Mouse (Mus musculus): ENCODE results near the gene Tha1.

Gene Tha1

DNA sequence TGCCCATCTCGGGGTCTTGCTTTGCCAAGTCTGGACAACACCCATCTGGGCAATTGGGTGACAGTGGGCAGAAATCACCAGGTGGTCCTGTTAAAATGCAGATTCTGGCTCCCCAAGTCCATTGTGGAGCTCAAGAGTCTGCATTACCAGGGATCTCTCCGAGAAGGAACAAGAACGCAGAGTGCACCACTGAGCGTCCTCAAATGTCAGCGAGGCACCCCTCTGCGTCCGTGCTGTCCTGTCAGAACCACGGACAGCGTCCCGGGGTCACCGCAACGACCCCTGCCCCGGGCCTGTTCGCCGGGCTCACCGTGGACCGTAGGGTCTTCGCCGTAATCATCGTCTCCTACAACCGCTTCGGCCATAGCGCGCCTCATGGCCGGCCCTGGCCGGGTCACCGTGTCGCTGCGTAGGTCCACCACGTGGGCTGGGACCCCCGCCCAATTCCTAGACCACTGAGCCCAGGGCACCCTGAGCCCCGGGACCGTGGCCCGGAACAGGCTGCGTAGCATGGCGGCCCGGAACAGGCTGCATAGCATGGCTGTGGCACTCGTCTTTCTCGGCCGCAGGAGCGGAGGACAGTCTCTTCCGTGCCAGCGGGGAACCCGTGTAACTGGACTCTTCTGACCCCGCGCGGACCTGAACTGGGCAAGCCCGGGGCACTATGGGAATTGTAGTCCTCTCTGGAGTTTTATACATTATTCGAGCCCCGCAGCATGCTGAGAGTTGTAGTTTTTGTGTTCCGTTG is at the start of gene Tha1:
Gene Tha1, minus strand, starts transcription at position 621 of the 748 bp plus-strand sequence.
- DNase-seq (ENCODE audit: low spot score): peak; percentile 95

DNA sequence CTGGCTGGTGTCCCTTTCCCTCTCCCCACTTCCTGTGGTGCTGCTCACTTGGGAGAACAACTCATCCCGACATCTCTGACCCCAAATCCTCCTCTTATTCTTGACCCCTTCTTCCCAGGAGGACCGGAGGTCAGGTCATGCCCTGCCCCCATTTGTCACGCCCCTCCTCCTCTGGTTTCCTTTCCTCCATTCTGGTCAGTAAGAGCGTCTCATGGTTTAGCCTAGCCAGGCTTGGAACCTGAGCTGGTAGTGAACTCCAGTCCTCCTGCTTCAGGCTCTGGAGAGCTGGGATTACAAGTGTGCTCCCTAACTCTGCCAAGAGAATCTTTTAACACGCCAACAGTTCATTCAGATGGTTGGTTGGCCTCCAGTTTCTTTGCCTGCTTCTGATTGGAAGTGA is 45.9 kb upstream of the Tha1 start:
- DNase-seq (ENCODE audit: low spot score): peak; percentile 69

DNA sequence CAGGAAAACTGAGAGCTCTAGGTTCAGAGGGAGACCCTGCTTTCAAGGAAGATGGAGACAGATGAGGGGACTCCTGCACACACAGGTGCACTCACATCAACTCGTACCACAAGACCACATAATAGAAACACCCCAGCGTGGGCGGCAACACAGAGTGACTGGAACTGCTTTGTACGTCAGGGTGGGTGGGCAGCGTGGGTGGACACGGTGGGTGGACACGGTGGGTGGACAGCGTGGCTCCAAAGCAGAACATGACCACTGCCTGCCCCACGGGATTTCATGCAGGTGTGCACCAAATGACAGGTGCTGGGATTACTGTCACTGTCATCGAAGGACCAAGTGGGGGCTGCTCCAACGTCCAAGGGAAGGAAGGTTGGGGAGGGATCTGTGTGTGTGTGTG is 45.3 kb upstream of the Tha1 start:
- no peak for DNase-seq (ENCODE audit: low spot score)

DNA sequence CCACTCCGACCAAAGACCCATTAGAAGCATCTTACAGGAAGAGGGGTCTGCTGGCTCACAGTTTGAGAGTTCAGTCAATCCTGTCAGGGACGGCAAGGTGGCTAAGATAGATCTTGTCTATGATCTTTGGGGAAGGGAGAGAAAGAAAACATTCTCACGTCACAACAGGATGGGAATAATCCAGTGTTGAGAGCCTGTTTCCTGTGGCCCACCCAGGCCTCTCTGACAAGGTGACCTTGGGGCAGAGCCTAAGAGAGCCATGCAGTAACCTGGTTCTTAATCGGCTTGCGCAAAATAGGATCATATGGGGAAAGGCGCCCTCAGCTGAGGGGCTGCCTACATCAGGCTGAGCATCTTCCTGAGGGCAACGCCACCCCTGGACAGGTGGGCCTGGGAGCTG is 42.6 kb upstream of the Tha1 start:
- no peak for DNase-seq (ENCODE audit: low spot score)

DNA sequence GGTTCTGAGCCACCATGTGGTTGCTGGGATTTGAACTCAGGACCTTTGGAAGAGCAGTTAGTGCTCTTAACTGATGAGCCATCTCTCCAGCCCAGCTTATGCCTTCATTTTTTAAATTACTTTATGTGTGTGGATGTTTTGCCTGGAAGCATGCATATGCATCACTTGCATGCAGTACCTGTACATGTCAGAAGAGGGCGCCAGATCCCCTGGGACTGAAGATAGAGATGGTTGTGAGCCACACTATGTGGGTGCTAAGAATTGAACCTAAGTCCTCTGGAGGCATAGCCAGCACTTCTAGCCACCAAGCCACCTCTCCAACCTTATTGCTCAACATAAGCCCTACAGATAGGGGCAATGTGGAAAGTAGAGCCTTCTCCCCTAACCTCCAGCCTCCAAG is 42.1 kb upstream of the Tha1 start:
- no peak for DNase-seq (ENCODE audit: low spot score)

DNA sequence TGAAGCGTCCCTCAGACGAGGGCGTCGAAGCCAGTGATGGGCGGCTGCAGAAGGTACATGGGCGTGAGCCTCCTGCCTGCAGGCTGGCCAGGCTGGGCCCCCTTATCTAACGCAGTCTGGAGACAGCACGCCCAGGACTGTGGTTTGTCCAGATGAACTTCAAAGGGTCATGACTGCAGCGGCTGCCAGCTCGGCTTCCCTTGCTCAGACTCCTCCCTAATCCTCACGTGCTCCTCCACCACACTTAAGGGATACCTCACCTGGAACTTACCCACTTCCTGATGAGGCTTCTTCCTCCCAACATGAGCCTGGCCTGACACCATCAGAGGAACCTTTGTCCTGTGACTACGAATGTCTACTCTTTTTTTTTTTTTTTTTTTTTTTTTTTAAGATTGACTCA is 41.2 kb upstream of the Tha1 start:
- no peak for DNase-seq (ENCODE audit: low spot score)

DNA sequence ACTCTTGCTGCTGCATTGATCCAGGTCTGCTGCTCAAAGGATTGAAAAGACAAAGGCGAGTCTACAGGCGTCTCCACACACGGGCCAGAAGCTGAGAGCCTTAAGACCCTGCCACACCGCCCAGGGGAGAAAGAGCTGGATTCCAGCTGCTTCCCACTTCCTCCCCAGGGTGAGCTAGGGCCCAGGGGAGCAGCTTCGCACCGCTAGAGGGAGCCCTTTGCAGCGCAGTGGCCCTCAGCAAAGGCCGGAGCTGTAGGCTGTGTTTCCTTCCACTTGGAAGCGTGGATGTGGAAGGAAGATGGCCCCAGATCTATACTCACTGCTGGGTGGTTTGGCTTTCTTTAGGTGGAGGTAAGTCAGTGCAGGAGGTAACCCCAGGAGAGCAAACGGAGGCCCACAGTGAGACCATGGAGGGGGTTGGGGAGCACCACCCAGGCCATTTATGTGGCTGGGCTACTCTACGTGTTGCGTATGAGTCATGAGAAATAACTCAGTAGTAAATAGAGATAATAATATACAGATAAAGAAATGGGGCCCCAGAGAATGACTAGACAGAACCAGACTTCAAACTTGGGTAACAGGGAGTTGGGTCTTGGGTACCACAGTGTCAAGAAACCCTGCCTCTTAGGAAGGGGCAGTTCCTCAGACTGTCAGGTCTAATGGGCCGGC is 39.5 kb upstream of the Tha1 start:
- DNase-seq (ENCODE audit: low spot score): peak; percentile 80

DNA sequence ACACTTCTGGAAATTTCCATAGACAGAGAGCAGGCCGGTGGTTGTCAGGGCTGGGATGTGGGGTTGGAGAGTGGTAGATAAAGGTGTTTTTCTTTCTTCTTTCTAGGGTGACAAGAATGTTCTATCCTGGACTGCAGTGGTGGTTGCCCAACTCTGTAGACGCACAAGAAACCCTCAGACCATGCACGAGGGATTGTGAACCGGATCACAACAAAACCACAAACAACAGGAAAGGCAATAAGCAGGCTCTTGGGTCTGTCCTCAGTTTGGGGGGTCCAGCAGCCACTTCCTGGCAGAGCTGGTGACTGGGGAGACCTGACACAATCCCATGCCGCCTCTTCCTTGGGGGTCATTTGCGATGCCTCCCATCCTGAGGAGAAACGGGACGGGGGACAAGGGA is 36.1 kb upstream of the Tha1 start:
- DNase-seq (ENCODE audit: low spot score): no peak

DNA sequence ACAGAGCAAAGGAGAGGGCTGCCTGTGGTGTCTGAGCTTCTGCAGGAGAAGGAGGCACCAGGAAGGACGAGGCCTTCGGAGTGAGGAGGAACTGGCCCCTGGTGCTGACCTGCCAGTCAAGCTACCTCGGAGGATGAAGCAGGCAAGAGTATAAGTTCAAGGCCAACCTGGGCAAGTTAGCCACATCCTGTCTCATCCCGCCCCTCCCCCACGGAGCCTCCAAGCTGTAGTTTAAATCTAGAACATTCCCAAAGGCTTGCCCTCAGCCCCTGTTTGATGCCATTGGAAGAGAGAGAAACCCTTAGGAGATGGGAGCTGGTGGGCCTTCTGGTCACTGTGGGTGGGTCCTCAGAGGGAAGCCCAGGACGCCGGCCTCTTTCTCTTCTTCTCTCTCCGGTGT is 31.2 kb upstream of the Tha1 start:
- DNase-seq (ENCODE audit: low spot score): no peak

DNA sequence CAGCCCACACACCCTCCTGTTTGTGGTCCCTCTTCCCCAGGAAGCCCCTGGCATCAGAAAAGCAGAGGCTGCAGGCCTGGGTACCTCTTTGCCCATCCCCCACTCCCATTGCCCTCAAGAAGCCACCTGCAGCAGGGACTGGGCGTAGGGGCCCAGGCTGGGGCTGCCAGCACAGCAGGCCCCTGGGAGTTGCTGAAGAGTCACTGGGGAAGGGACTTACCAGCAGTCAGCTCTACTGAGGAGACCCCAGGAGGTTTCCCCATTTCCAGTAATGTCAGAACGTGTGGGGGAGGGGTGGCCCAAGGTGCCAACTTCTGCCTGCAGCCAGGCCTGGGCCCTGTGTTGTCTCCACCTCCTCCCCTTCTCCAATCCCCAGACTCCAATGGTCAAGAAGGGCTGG is 29.0 kb upstream of the Tha1 start:
- no peak for DNase-seq (ENCODE audit: low spot score)

DNA sequence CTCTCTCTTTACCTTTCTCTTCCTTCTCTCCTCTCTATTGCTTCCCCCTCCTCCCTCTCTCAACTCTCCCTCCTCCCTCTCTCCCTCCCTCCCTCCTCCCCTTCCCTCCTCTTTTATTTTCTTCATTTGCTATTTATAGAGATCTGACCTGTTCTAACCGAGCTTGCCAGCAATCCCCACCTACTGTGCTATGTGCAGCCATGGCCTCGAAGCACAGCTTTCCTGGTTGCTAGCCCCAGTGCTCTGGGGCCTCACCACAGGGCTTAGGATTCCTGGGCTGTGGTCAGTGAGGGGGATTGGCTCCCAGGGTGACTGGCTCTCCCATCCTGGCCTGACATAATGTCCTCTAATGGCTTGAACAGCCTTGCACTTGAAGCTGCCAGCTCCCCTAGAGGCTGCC is 23.3 kb upstream of the Tha1 start:
- DNase-seq (ENCODE audit: low spot score): no peak

DNA sequence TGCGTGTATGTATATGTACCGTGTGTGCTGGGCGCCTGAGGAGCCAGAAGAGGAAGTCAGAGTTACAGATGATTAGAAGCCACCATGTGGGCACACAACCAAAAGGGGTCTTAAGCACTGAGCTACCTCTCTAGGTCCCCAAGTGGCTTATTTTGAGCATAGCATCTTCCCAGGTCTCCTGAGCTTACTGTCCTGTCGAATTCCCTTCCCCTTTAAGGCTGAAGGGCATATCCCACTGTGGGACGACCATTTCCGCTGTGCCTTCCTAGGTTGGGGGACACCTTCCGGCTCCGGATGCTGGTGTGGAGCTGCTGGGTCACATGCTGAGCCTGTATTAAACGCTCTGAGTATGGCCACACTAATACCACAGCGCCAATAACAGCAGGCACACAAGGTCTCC is 21.4 kb upstream of the Tha1 start:
- no peak for DNase-seq (ENCODE audit: low spot score)

DNA sequence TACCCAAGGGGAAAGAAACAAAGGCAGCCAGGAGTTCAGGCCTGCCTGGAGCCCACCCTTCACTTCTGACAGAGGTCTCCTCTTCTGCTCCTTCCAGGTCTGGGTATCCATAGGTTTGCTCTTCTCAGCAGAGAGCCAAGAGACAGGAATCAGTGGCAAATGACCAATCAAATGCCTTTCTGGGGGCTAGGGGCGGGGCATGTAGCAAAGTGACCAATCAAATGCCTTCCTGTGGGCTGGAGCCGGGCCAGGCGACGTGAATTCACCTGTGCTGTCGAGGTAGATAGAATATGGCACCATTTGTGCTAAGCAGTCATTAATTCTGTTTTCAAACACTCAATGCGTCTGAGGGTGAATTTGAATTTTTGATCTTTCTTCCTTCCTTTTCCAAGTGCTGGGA is 18.9 kb upstream of the Tha1 start:
- DNase-seq (ENCODE audit: low spot score): no peak

DNA sequence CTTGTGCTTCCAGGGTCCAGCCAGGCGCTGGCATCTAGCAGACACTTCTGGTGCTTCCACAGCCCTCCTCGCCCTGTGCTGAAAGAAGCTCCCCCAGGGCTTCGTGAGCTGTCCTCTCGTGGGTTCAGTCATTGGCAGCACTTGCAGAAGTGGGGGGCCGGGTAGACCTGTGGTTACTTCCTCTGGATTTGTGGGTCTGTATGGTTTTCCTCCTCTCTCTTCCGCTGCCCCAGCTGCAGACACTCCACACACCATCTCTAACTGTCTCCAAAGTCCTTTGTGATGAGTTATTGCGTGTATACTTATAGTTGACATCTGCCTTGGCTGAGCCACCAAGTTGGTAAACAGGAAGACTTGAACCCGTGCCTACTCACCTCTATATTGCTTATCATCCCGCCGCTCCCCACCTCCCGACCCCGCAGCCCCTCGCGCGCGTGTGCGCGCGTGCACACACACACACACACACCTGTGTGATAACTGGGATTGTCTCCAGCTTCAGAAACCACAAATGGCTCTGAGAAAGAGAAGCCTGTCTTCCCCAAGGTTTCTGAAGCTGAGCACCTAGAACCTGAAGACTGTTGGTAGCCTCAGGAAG is 18.4 kb upstream of the Tha1 start:
- DNase-seq (ENCODE audit: low spot score): no peak

DNA sequence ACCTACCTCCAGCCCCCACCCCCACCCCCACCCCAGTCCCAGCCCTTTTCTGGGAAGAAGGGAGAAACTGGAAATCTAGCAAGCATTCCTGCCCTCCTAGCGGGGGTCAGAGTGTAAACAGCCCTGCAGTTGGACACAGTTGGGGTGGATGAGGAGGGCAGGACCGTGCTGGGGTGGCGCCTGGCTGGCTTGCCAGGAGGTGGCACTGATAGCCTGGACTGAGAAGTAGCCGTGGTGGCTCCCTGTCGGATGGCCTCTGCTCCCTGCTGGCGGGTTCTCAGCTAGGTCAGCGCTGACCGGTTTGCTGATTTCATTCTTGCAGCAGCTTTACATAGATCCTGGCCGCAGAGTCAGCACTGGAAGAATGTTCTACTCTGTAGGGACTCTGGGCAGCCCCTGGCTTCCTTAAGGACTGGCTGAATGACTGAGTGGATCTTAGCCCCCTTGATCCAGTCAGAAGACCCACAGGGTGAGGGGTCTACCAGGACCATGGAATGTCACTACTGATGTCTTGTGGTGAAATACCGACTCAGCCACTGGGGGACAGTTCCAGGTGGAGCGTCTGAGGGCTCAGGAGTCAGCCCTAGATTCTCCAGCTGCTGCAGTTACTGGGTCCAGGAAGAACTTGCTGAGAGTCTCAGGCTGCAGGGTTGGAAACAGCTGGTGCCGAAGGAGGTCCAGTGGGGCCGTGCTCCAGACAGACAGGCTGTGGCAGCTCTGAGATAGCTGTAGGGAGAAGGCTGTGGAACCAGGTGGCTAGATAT is 17.4 kb upstream of the Tha1 start:
- peak; percentile 64 for DNase-seq (ENCODE audit: low spot score)

DNA sequence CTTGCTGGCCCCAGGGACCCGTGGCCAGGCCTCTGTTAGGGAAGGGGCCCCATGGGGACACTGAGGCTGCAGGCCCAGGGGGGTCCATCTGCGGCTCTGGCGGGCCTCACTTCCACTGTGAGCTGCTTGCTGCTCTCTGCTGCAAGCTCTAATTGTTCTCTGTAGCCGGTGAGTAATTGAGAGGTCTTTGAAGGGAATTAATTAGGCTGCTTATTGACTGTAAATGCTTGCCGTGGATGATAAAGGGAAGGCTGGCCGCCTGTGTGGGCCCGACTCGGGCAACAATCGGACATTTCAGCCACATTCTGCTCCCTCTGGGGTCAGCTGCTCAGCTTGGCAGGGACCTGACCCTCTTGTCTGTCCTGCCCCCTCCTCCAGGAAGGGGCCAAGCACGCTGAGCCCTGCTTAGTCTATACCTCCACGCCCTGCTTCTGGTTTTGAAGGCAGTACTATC is 16.6 kb upstream of the Tha1 start:
- peak; percentile 49 for DNase-seq (ENCODE audit: low spot score)

DNA sequence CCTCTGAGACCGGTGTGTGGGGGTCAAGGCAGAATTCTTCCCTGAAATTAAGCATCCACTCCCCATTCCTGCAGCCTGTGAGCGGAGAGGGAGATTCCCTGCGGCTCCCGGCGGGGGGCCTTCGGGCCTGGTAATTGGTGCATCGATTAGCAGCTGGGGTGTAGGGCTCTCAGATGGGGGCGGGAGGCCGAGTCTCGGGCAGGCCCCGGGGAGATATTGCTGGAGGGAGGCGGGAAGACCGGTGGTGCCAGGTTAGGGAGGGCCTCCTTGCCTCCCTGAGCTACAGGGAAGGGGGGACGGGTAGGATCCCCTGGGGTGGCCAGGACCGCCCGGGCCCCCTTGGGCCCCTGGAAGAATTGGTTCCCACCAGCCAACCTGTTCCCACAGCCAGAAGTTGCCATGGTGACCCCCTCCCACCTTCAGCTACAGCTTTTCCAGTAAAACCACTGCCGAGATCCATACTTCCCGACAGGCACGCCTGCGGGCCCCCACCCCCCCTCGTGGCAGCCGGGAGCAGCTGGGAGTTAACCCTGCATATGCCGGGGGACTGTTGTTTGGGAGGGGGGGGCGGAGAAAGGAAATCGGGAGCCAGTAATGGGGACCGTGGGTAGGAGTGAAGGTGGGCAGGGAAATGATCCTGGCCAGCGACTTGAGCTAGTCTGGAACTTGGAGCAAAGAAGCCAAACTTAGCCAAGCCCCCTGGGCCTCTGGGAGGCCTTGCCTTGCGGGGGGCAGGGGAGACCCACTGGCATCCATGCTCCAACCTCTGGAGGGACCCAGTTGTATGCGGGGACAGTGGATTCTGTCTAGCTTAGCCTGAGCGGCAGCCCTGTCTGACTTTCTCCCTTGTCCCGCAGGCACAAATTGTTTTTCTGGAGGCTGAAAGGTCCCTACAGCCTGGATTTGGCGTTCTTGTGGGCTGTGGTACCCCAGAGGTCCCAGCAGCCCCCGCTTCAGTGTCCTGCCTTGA is 15.9 kb upstream of the Tha1 start:
- DNase-seq (ENCODE audit: low spot score): peak; percentile 61

DNA sequence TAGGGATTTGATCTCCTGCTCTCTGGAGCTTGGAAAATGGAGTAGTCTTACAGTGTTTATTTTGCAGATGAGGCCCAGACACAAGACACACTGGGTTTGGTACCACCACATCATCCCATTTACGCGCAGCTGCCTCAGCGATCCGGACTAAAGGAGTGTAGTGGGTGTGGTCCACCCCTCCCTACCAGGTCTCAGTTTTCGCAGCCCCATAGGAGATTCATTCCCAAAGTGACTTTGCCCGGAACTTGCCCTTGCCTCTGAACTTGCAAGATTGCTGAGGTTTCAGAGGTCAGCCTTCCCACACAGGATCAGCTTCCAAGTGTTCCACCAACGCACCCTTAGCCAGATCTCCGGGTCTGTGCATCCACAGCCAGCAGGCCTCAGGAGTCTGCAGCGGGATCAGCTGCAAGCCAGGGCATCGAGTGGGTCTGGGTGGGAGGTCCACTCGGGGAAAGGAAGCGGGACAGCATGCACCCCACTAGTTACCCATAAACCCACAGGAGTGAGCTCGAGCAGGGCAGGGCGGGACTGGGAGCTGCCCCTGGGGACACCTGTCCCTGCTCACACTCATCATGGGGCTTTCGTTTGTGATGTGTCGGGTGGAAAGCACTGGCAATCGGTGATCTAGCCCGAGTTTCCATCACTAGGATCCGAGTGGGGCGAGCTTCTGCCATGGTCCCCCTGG is 15.0 kb upstream of the Tha1 start:
- no peak for DNase-seq (ENCODE audit: low spot score)

DNA sequence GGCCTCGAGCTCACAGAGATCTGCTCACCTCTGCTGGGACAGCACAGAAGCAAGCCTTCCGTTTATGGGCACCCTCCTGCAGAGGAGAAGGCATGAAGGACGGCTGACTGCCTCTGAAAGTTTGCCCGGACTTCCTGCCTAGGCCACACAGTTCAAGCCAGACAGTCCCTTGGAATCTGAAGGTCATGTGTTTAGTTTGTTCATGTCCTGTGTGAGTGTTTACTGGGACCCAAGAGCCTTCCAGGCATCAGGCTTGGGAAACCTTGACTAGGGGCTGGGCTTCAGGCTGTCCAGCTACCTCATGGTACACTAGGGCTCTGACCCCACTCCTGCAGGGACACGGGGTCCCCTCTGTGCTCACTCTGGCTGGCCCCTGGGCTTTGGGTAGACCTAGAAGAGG is 12.7 kb upstream of the Tha1 start:
- DNase-seq (ENCODE audit: low spot score): no peak

DNA sequence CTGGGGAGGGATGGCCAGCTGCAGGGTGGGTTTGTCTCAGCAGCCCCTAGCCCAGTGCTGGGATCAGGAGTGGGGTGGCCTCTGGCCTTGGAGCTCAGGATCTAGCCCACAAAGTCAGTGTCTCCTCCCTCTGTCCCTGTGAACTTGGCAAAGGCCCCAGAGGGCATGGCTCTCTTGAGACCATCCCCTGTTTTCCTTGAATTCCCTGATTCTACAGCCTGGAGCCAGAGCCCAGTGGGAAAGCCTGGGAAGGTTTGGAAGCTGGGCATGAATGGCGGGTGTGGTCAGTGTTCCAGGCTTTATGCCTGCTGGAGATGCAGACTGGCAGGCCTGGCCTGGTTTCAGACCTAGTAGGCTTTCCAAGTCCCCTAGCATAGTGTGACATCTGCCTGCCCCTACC is 8.9 kb upstream of the Tha1 start:
- no peak for DNase-seq (ENCODE audit: low spot score)

DNA sequence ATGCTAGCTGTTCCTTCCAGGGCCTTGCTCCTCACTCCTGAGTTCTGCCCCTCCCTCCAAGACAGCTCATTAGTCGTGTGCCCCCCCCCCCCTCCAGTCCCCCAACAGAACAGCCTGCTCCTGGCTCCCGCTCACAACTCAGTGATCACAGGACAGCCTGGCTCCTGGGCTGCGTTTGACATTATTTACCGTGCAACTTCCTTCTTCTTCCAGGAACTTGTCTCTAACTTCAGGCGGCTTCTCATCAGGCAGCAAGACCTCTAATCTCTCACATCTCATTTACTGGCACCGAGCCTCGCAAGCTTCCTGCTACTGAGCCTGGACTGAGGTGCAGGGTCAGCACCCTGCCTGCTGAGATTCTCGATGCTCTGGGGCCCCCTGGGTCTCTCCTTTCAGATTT is 8.5 kb upstream of the Tha1 start:
- no peak for DNase-seq (ENCODE audit: low spot score)
